In genomic region chr9:45985229-45985567, GRCm38 (mm10) we compare ENCODE assay signal across 8 mouse cellular contexts. TPM values are rescaled to one million over a fixed set of nuclear protein-coding genes. Genes with fewer than 3 reads are reported as not detected.
DNase-seq lines count a peak whose midpoint lies in the region; ATAC-seq and TF ChIP-seq lines count a peak whose summit lies in the region.

No protein-coding gene starts in this region.

- under 1% methylated on average over 4 of the region's 4 CpGs for WGBS in embryonic facial prominence, embryonic 14.5 days
- WGBS in heart, adult 2 months, result 0% methylated on average over 4 of the region's 4 CpGs
- WGBS in kidney, adult 2 months, result 0% methylated on average over 4 of the region's 4 CpGs
- WGBS in limb, embryonic 12.5 days, result 1% methylated on average over 4 of the region's 4 CpGs
- WGBS in midbrain, embryonic 11.5 days, result 5% methylated on average over 4 of the region's 4 CpGs
- 0% methylated on average over 4 of the region's 4 CpGs for WGBS in stomach, embryonic 15.5 days

- peak; percentile 37 for DNase-seq in CD4-positive helper T cell, adult 2 months (ENCODE audit: low read depth, low spot score)
- peak; percentile 86 for DNase-seq in adrenal gland, postnatal 10 days
- DNase-seq in embryonic facial prominence, embryonic 14.5 days (ENCODE audit: low spot score), result peak; percentile 84
- DNase-seq in heart, adult 2 months, result peak; percentile 64 to 76
- DNase-seq in kidney, adult 2 months, result peak; percentile 76
- DNase-seq in midbrain, embryonic 11.5 days (ENCODE audit: low spot score, missing footprints), result no peak

- peak; percentile 70 for ATAC-seq in embryonic facial prominence, embryonic 14.5 days (ENCODE audit: low read depth)
- ATAC-seq in limb, embryonic 12.5 days (ENCODE audit: insufficient number of reproducible peaks, insufficient read depth, low FRiP score, low TSS enrichment, low read depth), result peak; percentile 35; the same call in 1 of the 2 replicates
- ATAC-seq in midbrain, embryonic 11.5 days (ENCODE audit: low FRiP score), result peak; percentile 70
- ATAC-seq in stomach, embryonic 15.5 days (ENCODE audit: insufficient read depth, low FRiP score, low read depth), result peak; percentile 48

- no peaks in the 10 kb centered on the region for H3K27me3 ChIP-seq in embryonic facial prominence, embryonic 14.5 days (replicated peaks; ENCODE audit: control insufficient read depth, insufficient read depth, low read length)
- no peaks in the 10 kb centered on the region for H3K27me3 ChIP-seq in heart, adult 2 months (ENCODE audit: control insufficient read depth, insufficient read depth, low read length)
- H3K27me3 ChIP-seq in kidney, adult 2 months (replicated peaks; ENCODE audit: control insufficient read depth, insufficient read depth, low read length), result no peaks in the 10 kb centered on the region
- H3K27me3 ChIP-seq in limb, embryonic 12.5 days, result no peaks in the 10 kb centered on the region
- H3K27me3 ChIP-seq in midbrain, embryonic 11.5 days (ENCODE audit: control insufficient read depth, insufficient read depth, low read length), result no peaks in the 10 kb centered on the region
- no peaks in the 10 kb centered on the region for H3K27me3 ChIP-seq in stomach, embryonic 15.5 days (replicated peaks)

- H3K9me3 ChIP-seq in embryonic facial prominence, embryonic 14.5 days (ENCODE audit: control insufficient read depth, low read length), result no peaks in the 10 kb centered on the region
- H3K9me3 ChIP-seq in limb, embryonic 12.5 days, result no peaks in the 10 kb centered on the region
- no peaks in the 10 kb centered on the region for H3K9me3 ChIP-seq in midbrain, embryonic 11.5 days (ENCODE audit: control insufficient read depth, low read length)
- H3K9me3 ChIP-seq in stomach, embryonic 15.5 days, result no peaks in the 10 kb centered on the region

- peaks cover 22% of the 10 kb centered on the region for H3K4me1 ChIP-seq in embryonic facial prominence, embryonic 14.5 days (ENCODE audit: control insufficient read depth, insufficient read depth, low read length)
- H3K4me1 ChIP-seq in heart, adult 2 months (ENCODE audit: control insufficient read depth, insufficient read depth, low read length), result peaks cover 7% of the 10 kb centered on the region
- peaks cover 11% of the 10 kb centered on the region; the same call in 1 of the 2 replicates for H3K4me1 ChIP-seq in kidney, adult 2 months (ENCODE audit: control insufficient read depth, insufficient read depth, low read length)
- H3K4me1 ChIP-seq in limb, embryonic 12.5 days (replicated peaks), result peaks cover 27% of the 10 kb centered on the region
- H3K4me1 ChIP-seq in midbrain, embryonic 11.5 days (ENCODE audit: control insufficient read depth, insufficient read depth, low read length), result peaks cover 12% of the 10 kb centered on the region
- peaks cover 6% of the 10 kb centered on the region; the same call in 1 of the 2 replicates for H3K4me1 ChIP-seq in stomach, embryonic 15.5 days

- no peaks in the 10 kb centered on the region for H3K79me2 ChIP-seq in heart, adult 2 months (replicated peaks; ENCODE audit: control insufficient read depth, insufficient read depth, low read length)

- H3K9ac ChIP-seq in embryonic facial prominence, embryonic 14.5 days (ENCODE audit: low read depth, low read length), result peak overlapping the region; percentile 98
- peak overlapping the region; percentile 96 for H3K9ac ChIP-seq in heart, adult 2 months (ENCODE audit: low read depth, low read length)
- peak overlapping the region; percentile 98 for H3K9ac ChIP-seq in limb, embryonic 12.5 days (replicated peaks)
- peak overlapping the region; percentile 94 for H3K9ac ChIP-seq in midbrain, embryonic 11.5 days (ENCODE audit: low read length)
- H3K9ac ChIP-seq in stomach, embryonic 15.5 days, result peak overlapping the region; percentile 87

- no peak for TF ChIP-seq EP300 in heart, adult 2 months (IDR thresholded peaks at IDR 0.05; ENCODE audit: insufficient read depth, low read depth, low read length)

- H3K27ac ChIP-seq in embryonic facial prominence, embryonic 14.5 days (replicated peaks; ENCODE audit: low read depth, low read length), result peak overlapping the region; percentile 86
- H3K27ac ChIP-seq in heart, adult 2 months, result peak overlapping the region; percentile 95
- H3K27ac ChIP-seq in kidney, adult 2 months (ENCODE audit: insufficient read depth, low read depth, low read length), result peak overlapping the region; percentile 73
- H3K27ac ChIP-seq in limb, embryonic 12.5 days, result peak overlapping the region; percentile 92
- peak overlapping the region; percentile 81 for H3K27ac ChIP-seq in midbrain, embryonic 11.5 days (ENCODE audit: low read depth, low read length)
- H3K27ac ChIP-seq in stomach, embryonic 15.5 days, result peak overlapping the region; percentile 92

- TF ChIP-seq POLR2A in heart, adult 2 months (IDR thresholded peaks at IDR 0.05; ENCODE audit: insufficient read depth, low read depth, low read length), result no peak
- TF ChIP-seq POLR2A in kidney, adult 2 months (IDR thresholded peaks at IDR 0.05; ENCODE audit: low read depth, low read length), result no peak

- peak overlapping the region; percentile 97 for H3K4me3 ChIP-seq in embryonic facial prominence, embryonic 14.5 days (ENCODE audit: low read depth, low read length)
- peak overlapping the region; percentile 97 for H3K4me3 ChIP-seq in heart, adult 2 months
- peak overlapping the region; percentile 81 for H3K4me3 ChIP-seq in kidney, adult 2 months (ENCODE audit: insufficient read depth, low read depth, low read length)
- H3K4me3 ChIP-seq in limb, embryonic 12.5 days (replicated peaks), result peak overlapping the region; percentile 95
- H3K4me3 ChIP-seq in midbrain, embryonic 11.5 days (ENCODE audit: low read depth, low read length), result peak overlapping the region; percentile 80
- peak overlapping the region; percentile 90 for H3K4me3 ChIP-seq in stomach, embryonic 15.5 days (replicated peaks)

- H3K4me2 ChIP-seq in embryonic facial prominence, embryonic 14.5 days (ENCODE audit: low read depth, low read length), result peak overlapping the region; percentile 79
- peak overlapping the region; percentile 87 for H3K4me2 ChIP-seq in limb, embryonic 12.5 days
- H3K4me2 ChIP-seq in midbrain, embryonic 11.5 days, result peak overlapping the region; percentile 89
- H3K4me2 ChIP-seq in stomach, embryonic 15.5 days, result peak overlapping the region; percentile 73

- intact Hi-C loops in heart, adult 2 months (cut with DNase I), result no loop called here

- peaks cover 10% of the 10 kb centered on the region; the same call in 1 of the 2 replicates for H3K36me3 ChIP-seq in embryonic facial prominence, embryonic 14.5 days (ENCODE audit: control insufficient read depth, insufficient read depth, low read length)
- H3K36me3 ChIP-seq in heart, adult 2 months (ENCODE audit: control insufficient read depth, insufficient read depth, low read length), result peaks cover 6% of the 10 kb centered on the region; the same call in 1 of the 2 replicates
- H3K36me3 ChIP-seq in kidney, adult 2 months (ENCODE audit: control insufficient read depth, insufficient read depth, low read length), result no peaks in the 10 kb centered on the region
- H3K36me3 ChIP-seq in limb, embryonic 12.5 days, result peaks cover 13% of the 10 kb centered on the region
- no peaks in the 10 kb centered on the region for H3K36me3 ChIP-seq in midbrain, embryonic 11.5 days (ENCODE audit: control insufficient read depth, insufficient read depth, low read length)
- no peaks in the 10 kb centered on the region for H3K36me3 ChIP-seq in stomach, embryonic 15.5 days

- no peak for TF ChIP-seq CTCF in heart, adult 2 months (IDR thresholded peaks at IDR 0.05)
- no peak for TF ChIP-seq CTCF in kidney, adult 2 months (conservative IDR thresholded peaks at IDR 0.05; ENCODE audit: insufficient read depth, insufficient read length, low read depth, low read length)

RNA-seq across cellular contexts. Expression of gene Pafah1b2, which starts 27.3 kb away (rescaled TPM):
- total RNA-seq in adrenal gland, postnatal 10 days (2021), result 100 to 1,000 TPM; 118 to 119 TPM
- polyA plus RNA-seq in embryonic facial prominence, embryonic 14.5 days (2014; fragmentation: Nextera tagmentation; extraction: Ambion mirVana), result 167 and 188 TPM in 2 replicates
- 10 to 100 TPM; 46.0 to 49.0 TPM for total RNA-seq in heart, adult 2 months (2021)
- 17.1 and 28.8 TPM in 2 replicates for polyA plus RNA-seq in heart, adult 2 months (2012; rRNA removed)
- 17.6 and 21.1 TPM in 2 replicates for polyA plus RNA-seq in kidney, adult 2 months (2012; rRNA removed)
- 220 and 234 TPM in 2 replicates for polyA plus RNA-seq in limb, embryonic 12.5 days (2016; fragmentation: Nextera tagmentation; extraction: Ambion mirVana)
- polyA plus RNA-seq in midbrain, embryonic 11.5 days (2014; fragmentation: Nextera tagmentation; extraction: Ambion mirVana), result 274 and 275 TPM in 2 replicates
- polyA plus RNA-seq in stomach, embryonic 15.5 days (2015; fragmentation: Nextera tagmentation; extraction: Ambion mirVana), result 144 and 148 TPM in 2 replicates

RNA-seq across cellular contexts. Expression of gene Sik3, which starts 27.4 kb away (rescaled TPM):
- total RNA-seq in adrenal gland, postnatal 10 days (2021), result 10 to 100 TPM; 50.2 to 55.1 TPM
- 11.5 and 13.4 TPM in 2 replicates for polyA plus RNA-seq in embryonic facial prominence, embryonic 14.5 days (2014; fragmentation: Nextera tagmentation; extraction: Ambion mirVana)
- 10 to 100 TPM; 62.1 to 81.1 TPM for total RNA-seq in heart, adult 2 months (2021)
- 30.7 and 32.1 TPM in 2 replicates for polyA plus RNA-seq in heart, adult 2 months (2012; rRNA removed)
- polyA plus RNA-seq in kidney, adult 2 months (2012; rRNA removed), result 29.2 and 32.2 TPM in 2 replicates
- 12.0 and 12.6 TPM in 2 replicates for polyA plus RNA-seq in limb, embryonic 12.5 days (2016; fragmentation: Nextera tagmentation; extraction: Ambion mirVana)
- 8.7 and 8.9 TPM in 2 replicates for polyA plus RNA-seq in midbrain, embryonic 11.5 days (2014; fragmentation: Nextera tagmentation; extraction: Ambion mirVana)
- 11.5 and 15.3 TPM in 2 replicates for polyA plus RNA-seq in stomach, embryonic 15.5 days (2015; fragmentation: Nextera tagmentation; extraction: Ambion mirVana)

RNA-seq across cellular contexts. Expression of gene Sidt2, which starts 30.1 kb away (rescaled TPM):
- total RNA-seq in adrenal gland, postnatal 10 days (2021), result 100 to 1,000 TPM; 160 to 179 TPM
- polyA plus RNA-seq in embryonic facial prominence, embryonic 14.5 days (2014; fragmentation: Nextera tagmentation; extraction: Ambion mirVana), result 47.9 and 50.4 TPM in 2 replicates
- total RNA-seq in heart, adult 2 months (2021), result 10 to 100 TPM; 71.6 to 81.7 TPM
- 216 and 414 TPM in 2 replicates for polyA plus RNA-seq in heart, adult 2 months (2012; rRNA removed)
- 345 and 570 TPM in 2 replicates for polyA plus RNA-seq in kidney, adult 2 months (2012; rRNA removed)
- 34.5 and 38.4 TPM in 2 replicates for polyA plus RNA-seq in limb, embryonic 12.5 days (2016; fragmentation: Nextera tagmentation; extraction: Ambion mirVana)
- polyA plus RNA-seq in midbrain, embryonic 11.5 days (2014; fragmentation: Nextera tagmentation; extraction: Ambion mirVana), result 20.0 and 21.7 TPM in 2 replicates
- 43.8 and 47.9 TPM in 2 replicates for polyA plus RNA-seq in stomach, embryonic 15.5 days (2015; fragmentation: Nextera tagmentation; extraction: Ambion mirVana)

RNA-seq across cellular contexts. Expression of gene Tagln, which starts 49.3 kb away (rescaled TPM):
- total RNA-seq in adrenal gland, postnatal 10 days (2021), result 10 to 100 TPM; 53.1 to 84.6 TPM
- polyA plus RNA-seq in embryonic facial prominence, embryonic 14.5 days (2014; fragmentation: Nextera tagmentation; extraction: Ambion mirVana), result 52.6 and 59.1 TPM in 2 replicates
- total RNA-seq in heart, adult 2 months (2021), result 10 to 100 TPM; 84.0 to 93.6 TPM
- polyA plus RNA-seq in heart, adult 2 months (2012; rRNA removed), result 97.6 and 116 TPM in 2 replicates
- polyA plus RNA-seq in kidney, adult 2 months (2012; rRNA removed), result 50.3 and 93.5 TPM in 2 replicates
- 7.5 and 10.8 TPM in 2 replicates for polyA plus RNA-seq in limb, embryonic 12.5 days (2016; fragmentation: Nextera tagmentation; extraction: Ambion mirVana)
- polyA plus RNA-seq in midbrain, embryonic 11.5 days (2014; fragmentation: Nextera tagmentation; extraction: Ambion mirVana), result 27.9 TPM in 2 replicates
- polyA plus RNA-seq in stomach, embryonic 15.5 days (2015; fragmentation: Nextera tagmentation; extraction: Ambion mirVana), result 380 and 441 TPM in 2 replicates
